Mouse (Mus musculus) heart, postnatal 25 days (tissue): ENCODE data around the gene Sec22c. TPM values are rescaled to one million over a fixed set of nuclear protein-coding genes. Genes with fewer than 3 reads are reported as not detected.
A peak's percentile ranks its signal among the peaks of the same experiment; 100 is the strongest.

Experiments used
- DNase-seq: peaks from one replicate; pipeline ENCODE4 v3.0.0; 2022; ENCODE audit warnings: low spot score
- intact Hi-C: fragments of 180-260 bp; cut with DNase I; formaldehyde crosslinking; loops from one replicate; pipeline ENCODE4 v1.15.1; 2025
- total RNA-seq, 2 experiments: library from RNA; stranded (reverse); gene quantifications; 2 replicates each; pipeline ENCODE4 v1.2.3; 2021

Sec22c gene
- total RNA-seq, 2 experiments from 2014 or later, result 4.6 to 6.8 TPM

DNA sequence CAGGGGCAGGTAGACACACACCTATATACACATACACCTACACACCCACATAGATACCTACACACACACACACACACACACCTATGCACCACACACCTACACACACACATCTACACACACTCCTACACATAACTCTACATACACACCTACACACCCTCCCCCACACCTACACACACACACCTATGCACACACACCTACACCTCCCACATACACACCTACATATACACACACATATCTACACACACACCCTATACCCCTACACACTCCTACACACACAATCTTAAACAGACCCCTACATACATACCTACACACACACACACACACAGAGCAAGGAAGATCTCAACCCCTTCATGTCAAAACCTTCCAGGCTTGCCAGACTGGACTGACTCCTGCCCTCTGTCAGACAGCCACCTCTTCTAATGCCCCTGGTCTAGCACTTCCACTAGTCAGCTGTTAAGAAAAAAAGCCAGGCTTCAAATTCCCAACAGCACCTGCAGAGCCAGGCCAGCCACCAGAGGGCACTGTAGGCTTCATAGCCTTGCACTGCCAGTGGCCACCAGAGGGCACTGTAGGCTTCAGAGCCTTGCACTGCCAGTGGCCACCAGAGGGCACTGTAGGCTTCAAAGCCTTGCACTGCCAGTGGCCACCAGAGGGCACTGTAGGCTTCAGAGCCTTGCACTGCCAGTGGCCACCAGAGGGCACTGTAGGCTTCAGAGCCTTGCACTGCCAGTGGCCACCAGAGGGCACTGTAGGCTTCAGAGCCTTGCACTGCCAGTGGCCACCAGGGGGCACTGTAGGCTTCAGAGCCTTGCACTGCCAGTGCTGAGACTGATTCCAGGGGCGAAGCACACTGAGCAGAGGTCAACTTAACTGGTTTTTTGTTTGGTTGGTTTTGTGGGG, 7.9 kb downstream of the Sec22c start:
- intact Hi-C loops, result no loop called here
- DNase-seq, result no peak

DNA sequence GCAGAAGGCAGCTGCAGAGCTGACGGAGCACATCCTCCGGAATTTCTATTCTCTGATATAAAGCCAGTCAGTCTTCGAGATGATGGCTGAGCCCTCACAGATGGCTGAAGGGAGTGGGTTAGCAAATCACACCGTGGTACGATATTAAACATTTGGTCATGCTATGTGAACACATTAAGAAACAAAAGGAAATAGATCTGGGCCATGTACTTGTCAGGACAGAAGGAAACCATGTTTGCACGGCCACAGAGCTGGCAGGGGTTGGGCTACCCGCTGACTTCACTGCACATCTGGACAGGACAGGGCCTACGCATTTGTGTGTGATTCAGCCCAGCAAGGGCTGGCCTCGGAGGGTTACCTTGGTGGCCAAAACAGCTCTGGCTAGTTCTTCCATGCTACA, 8.7 kb downstream of the Sec22c start:
- DNase-seq, result no peak
- intact Hi-C loops, result no loop called here

- intact Hi-C loops, result no loop called here
- DNase-seq, result no peak
Observed at GRCm38 (mm10) chr9:121694736-121695135, 10.6 kb downstream of the Sec22c start.

GRCm38 (mm10) chr9:121690734-121691133, 14.6 kb downstream of the Sec22c start:
- intact Hi-C loops, result no loop called here
- no peak for DNase-seq

DNA sequence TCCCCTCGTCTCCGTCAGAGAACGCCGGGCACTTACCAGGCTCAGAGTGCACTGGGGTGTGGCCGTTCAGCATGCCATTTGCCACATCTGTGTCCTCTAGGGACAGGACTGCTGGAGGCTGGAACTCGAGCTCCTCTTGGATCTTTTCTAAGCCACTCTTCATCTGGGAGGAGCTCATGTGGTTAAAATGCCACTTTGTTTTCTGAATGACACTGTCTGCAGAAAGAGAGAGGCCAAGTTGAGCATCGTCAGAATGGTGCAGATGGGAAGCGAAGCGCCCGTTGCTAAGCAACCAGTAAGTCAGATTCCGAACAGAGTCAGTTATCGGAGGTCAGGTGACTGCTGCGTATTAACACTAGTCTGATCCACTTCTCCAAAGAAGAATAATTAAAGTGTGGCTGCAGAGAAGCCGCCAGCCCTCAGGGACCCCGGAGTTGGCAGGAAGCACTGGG, 15.1 kb downstream of the Sec22c start:
- intact Hi-C loops, result no loop called here
- no peak for DNase-seq

DNA sequence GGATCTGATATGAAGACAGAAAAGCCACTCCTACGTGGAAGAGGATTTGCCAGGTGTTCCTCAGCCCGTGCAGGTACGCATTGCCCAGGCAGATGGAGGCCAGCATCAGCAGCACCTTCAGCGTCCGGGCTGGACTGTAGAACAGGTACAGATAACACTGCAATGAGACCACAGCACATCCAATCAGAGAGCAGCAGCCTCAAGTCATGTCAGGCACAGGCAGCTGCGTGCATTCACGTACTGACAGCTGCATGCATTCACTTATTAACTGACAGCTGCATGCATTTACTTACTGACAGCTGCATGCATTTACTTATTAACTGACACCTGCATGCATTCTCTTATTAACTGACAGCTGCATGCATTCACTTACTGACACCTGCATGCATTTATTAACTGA, 20.6 kb downstream of the Sec22c start:
- intact Hi-C loops, result no loop called here
- no peak for DNase-seq

DNA sequence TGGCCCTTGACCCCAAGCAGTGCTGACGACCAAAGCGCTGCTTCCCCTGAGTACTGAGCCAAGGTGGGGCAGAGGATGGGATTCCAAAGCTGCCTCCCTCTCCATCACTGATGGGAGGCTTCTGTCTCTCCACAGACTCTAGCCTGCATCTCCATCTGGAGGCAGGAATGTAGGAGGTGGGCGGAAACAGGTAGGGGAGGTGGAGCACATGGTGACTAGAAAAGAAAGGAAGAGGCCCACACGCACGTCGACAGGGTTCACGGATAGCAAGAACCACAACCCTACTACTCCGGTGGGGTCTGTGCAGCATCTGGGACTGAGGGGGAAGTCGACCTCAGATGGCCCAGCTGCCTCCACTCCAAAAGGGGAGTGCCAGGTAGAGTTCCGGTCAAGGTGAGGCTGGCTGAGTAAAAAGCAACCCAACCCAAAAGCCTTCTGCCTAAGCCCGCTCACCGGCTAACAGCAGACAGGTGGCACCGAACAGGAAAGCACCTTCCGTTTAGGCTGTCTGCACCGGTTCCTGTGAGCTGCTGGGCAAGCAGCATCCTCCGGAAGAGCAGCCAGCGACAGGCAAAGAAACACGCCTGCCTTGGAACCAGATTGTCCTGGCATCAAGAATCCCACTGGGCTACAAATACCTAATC, 23.1 kb downstream of the Sec22c start:
- no peak for DNase-seq
- intact Hi-C loops, result no loop called here

DNA sequence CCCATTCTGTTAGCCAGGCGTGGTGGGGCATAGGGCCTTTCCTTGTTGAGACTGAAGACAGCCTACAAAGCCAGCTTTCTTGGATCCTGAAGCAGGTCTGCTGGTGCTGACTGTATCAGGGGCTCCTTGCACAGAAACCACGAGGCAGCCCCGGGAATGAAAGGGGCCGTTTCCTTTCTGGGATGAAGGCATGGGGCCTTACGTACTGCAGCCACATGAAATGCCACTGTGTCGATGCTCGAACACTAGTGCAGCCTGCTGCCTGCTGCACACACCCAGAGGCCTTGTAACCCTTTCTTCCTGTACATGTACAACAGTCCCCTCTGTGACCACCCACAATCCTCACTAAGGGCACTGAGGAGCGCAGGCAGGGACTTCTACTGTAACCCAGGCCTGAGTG, 24.1 kb downstream of the Sec22c start:
- no peak for DNase-seq
- intact Hi-C loops, result no loop called here

DNA sequence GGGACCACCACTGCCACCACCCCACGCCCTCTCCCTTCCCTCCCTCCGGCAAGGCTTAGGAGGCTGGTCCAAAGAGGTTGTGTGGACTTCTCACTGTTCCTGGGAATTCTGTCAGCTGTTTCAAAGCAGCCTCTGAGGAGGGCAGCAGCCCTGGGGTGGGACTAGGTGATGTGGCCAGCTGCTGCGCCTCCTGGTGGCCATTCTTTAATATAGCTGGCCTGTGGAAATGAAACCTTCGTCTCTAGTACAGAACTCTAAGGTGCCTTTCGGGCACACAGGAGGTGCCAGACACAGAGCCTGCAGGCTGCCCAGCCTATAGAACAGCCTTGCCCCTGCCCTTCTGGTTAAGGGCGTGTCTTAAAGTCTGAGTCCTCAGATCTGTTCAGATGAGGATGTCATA, 25.7 kb downstream of the Sec22c start:
- no peak for DNase-seq
- intact Hi-C loops, result loop anchor here (5.0 kb wide), 1 partner anchor 37 kb away; the partner anchor contains the start of genes Lyzl4 and Vipr1

- DNase-seq, result no peak
- intact Hi-C loops, result loop anchor here (5.0 kb wide), 1 partner anchor 35 kb away; the partner anchor contains the start of genes Lyzl4 and Vipr1
Observed at GRCm38 (mm10) chr9:121677476-121677875, 27.8 kb downstream of the Sec22c start.

GRCm38 (mm10) chr9:121677069-121677468, 28.2 kb downstream of the Sec22c start:
- intact Hi-C loops, result loop anchor here (5.0 kb wide), 1 partner anchor 35 kb away; the partner anchor contains the start of genes Lyzl4 and Vipr1
- no peak for DNase-seq

- no peak for DNase-seq
Observed at GRCm38 (mm10) chr9:121675556-121675955, 29.7 kb downstream of the Sec22c start.

DNA sequence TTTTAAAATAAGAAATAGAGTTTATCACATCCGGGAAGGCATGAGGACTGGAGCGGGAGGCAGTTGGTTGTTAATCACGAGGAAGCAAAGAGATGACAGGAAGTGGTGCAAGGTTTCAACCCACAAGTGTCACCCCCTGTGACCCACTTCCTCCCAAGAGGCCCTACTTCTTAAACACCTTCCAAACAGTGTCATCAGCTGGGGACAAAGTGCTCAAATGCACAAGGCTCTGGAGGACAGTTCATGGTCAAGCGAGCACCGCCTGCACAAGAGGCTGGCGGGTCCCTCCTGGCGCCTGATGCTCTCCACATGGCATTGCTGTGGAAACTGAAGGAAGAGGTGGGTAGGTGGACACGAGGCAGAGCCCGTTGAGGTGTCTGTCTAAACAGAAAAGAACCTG, 30.3 kb downstream of the Sec22c start:
- intact Hi-C loops, result loop anchor here (5.0 kb wide), 1 partner anchor 33 kb away; the partner anchor contains the start of genes Lyzl4 and Vipr1
- no peak for DNase-seq

More at GRCm38 (mm10) chr9:121675556-121675955, 29.7 kb downstream of the Sec22c start:
- intact Hi-C loops, result loop anchor here (5.0 kb wide), 1 partner anchor 33 kb away; the partner anchor contains the start of genes Lyzl4 and Vipr1

DNA sequence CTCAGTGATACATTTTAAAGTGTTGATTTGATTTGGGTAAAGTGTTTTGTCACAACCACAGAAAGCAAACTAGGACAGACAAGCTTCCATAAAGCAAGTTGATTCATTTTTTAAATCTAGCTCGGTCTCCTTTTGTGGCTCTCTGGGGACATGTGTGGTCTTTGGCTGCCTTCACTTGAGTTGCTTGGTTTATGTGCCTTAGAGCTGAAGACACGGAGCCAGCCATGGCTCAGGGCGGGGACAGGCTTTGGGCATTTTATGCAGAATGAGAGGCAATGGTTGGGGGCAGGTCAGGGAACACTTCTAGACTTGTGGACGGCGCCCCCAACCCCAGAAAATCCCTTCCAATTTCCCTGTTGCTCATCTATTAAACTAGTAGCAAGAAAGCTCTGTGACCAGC, 31.6 kb downstream of the Sec22c start:
- intact Hi-C loops, result loop anchor here (5.0 kb wide), 1 partner anchor 426 kb away; no protein-coding TSS in a partner anchor
- DNase-seq, result no peak

DNA sequence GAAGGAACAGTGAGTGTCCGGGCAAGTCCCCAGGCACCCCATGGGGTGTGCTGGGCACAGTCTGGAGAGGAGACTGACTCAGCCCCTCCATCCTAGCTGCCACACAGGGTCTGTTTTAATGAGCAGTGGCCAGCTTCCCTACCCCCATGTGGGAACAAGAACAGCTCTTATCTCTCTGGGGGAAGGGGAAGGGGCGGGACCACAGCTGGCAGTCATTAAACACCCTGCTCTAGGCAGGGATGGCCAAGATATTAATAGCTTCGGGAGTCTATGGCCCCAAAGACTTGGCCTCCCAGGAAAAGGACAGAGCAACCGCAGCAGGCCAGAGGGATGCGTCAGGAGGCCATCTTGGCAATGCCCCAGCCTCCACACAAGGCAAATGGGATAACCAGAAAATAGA, 33.0 kb downstream of the Sec22c start:
- DNase-seq, result peak; percentile 34
- intact Hi-C loops, result loop anchor here (5.0 kb wide), 1 partner anchor 425 kb away; no protein-coding TSS in a partner anchor

DNA sequence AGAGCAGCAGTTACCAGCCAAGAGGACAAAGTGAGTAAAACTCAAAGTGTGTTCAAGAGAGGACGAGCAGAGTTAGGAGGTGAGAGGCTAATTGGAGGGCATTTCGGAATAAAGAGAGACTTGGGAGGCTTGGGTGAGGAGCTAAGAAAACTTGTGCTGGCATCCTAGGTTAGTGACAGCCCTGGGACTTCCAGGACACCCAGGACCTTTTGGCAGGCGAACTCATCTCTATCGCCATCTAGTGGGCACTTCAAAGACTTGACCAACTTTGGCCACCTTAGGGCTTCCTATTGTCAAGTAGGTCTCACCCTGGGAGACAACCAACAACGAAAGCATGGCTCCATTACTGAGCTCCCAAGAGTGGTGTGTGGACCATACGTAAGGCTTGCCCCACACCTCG, 34.0 kb downstream of the Sec22c start:
- intact Hi-C loops, result loop anchor here (2.0 to 5.0 kb wide), 2 partner anchors 192 to 424 kb away; no protein-coding TSS in a partner anchor

GRCm38 (mm10) chr9:121669348-121669791, 35.9 kb downstream of the Sec22c start:
- DNase-seq, result peak; percentile 38
- intact Hi-C loops, result no loop called here

More for the DNA sequence above, 34.0 kb downstream of the Sec22c start:
- no peak for DNase-seq

- intact Hi-C loops, result no loop called here
- DNase-seq, result no peak
Observed at GRCm38 (mm10) chr9:121667822-121668221, 37.5 kb downstream of the Sec22c start.

DNA sequence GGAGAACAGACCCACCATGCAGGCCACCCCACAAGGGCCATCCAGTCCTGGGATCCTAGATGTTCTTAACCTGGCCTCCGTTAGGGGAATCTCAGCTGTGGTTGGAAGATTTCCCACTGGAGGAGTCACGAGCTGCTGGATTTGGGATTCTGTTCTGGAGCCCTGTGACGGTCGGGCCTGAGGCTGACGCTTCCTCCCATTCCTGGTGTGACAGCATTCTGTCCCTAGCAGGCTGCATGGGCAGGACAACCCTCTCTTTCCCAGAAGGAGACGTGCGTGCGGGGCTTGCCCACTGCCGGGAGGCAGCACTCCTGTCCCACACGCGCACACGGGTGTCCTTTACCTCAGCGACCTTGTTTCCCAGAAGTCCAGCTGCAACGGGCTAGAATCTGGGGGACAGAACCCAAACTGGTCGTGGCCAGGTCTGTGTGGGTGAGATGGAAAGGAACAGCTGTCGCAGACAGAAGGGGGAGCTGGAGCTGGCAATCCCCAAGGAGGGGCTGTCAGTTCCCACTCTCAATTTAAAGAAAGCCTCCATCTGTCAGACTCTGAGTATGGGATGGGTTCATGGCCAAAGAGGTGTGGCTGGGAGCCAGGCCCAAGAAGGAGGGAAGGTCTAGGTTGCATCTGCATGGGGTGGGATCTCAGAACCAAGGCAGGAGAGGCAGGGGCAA, 38.2 kb downstream of the Sec22c start:
- DNase-seq, result no peak
- intact Hi-C loops, result no loop called here

- intact Hi-C loops, result no loop called here
- no peak for DNase-seq
Observed at GRCm38 (mm10) chr9:121664104-121664503, 41.2 kb downstream of the Sec22c start.
